Mouse (Mus musculus): ENCODE measurements at regions not wholly inside any gene's neighbourhood (a gene's known extent, or its start where the extent isn't known, plus 50 kb on each side); places are given as distances from the start of the nearest gene placed in this dataset.

GRCm38 (mm10) chr2:172698961-172699360 lies 149.6 kb downstream of the Tfap2c start:
- no peak for DNase-seq (ENCODE audit: extremely low spot score)

- no peak for DNase-seq (ENCODE audit: extremely low spot score)
Observed at GRCm38 (mm10) chr2:172699654-172700053, 150.3 kb downstream of the Tfap2c start.

- DNase-seq (ENCODE audit: extremely low spot score): no peak
Observed at GRCm38 (mm10) chr2:172710641-172711040, 161.2 kb downstream of the Tfap2c start.

GRCm38 (mm10) chr2:172726701-172727100 lies 177.3 kb downstream of the Tfap2c start:
- DNase-seq (ENCODE audit: extremely low spot score): no peak

- DNase-seq (ENCODE audit: extremely low spot score): peak; percentile 34
Observed at GRCm38 (mm10) chr2:172727576-172727975, 178.2 kb downstream of the Tfap2c start.

GRCm38 (mm10) chr2:172728240-172728821 lies 178.9 kb downstream of the Tfap2c start:
- DNase-seq (ENCODE audit: extremely low spot score): peak; percentile 93

- no peak for DNase-seq (ENCODE audit: extremely low spot score)
Observed at GRCm38 (mm10) chr2:172729151-172729550, 179.8 kb downstream of the Tfap2c start.

GRCm38 (mm10) chr2:172729741-172730140 lies 180.3 kb downstream of the Tfap2c start:
- DNase-seq (ENCODE audit: extremely low spot score): no peak

GRCm38 (mm10) chr2:172731408-172731807 lies 182.0 kb downstream of the Tfap2c start:
- DNase-seq (ENCODE audit: extremely low spot score): peak; percentile 46

- no peak for DNase-seq (ENCODE audit: extremely low spot score)
Observed at GRCm38 (mm10) chr2:172732453-172733210, 183.2 kb downstream of the Tfap2c start.

GRCm38 (mm10) chr2:172733403-172733995 lies 184.1 kb downstream of the Tfap2c start:
- no peak for DNase-seq (ENCODE audit: extremely low spot score)

GRCm38 (mm10) chr2:172735621-172736020 lies 186.2 kb downstream of the Tfap2c start:
- DNase-seq (ENCODE audit: extremely low spot score): no peak

- DNase-seq (ENCODE audit: extremely low spot score): peak; percentile 62
Observed at GRCm38 (mm10) chr2:172739041-172739491, 189.7 kb downstream of the Tfap2c start.

GRCm38 (mm10) chr2:172739529-172739928 lies 190.1 kb downstream of the Tfap2c start:
- no peak for DNase-seq (ENCODE audit: extremely low spot score)

GRCm38 (mm10) chr2:172751364-172751763 lies 188.8 kb downstream of the Bmp7 start:
- no peak for DNase-seq (ENCODE audit: extremely low spot score)

GRCm38 (mm10) chr2:172755686-172756471 lies 184.2 kb downstream of the Bmp7 start:
- no peak for DNase-seq (ENCODE audit: extremely low spot score)

- DNase-seq (ENCODE audit: extremely low spot score): no peak
Observed at GRCm38 (mm10) chr2:172756472-172756860, 183.7 kb downstream of the Bmp7 start.

- peak; percentile 78 for DNase-seq (ENCODE audit: extremely low spot score)
Observed at GRCm38 (mm10) chr2:172758497-172758896, 181.6 kb downstream of the Bmp7 start.

- DNase-seq (ENCODE audit: extremely low spot score): no peak
Observed at GRCm38 (mm10) chr2:172765260-172765659, 174.9 kb downstream of the Bmp7 start.

GRCm38 (mm10) chr2:172766403-172766802 lies 173.7 kb downstream of the Bmp7 start:
- DNase-seq (ENCODE audit: extremely low spot score): no peak

GRCm38 (mm10) chr2:172768756-172769155 lies 171.4 kb downstream of the Bmp7 start:
- no peak for DNase-seq (ENCODE audit: extremely low spot score)

GRCm38 (mm10) chr2:172770061-172770460 lies 170.1 kb downstream of the Bmp7 start:
- no peak for DNase-seq (ENCODE audit: extremely low spot score)

Data from embryo, embryonic 9.5 days (tissue).